Mouse (Mus musculus) MEL (cell line): ENCODE measurements around the gene Corin.

Experiments used
- CTCF ChIP-seq, 3 experiments: IDR thresholded peaks in 2 of 3; conservative IDR thresholded peaks in 1 of 3; 2 replicates each; pipeline ENCODE4 v1.5.1; 2011 to 2012; ENCODE audit warnings: low read length in 3 of 3, low read depth in 2 of 3, mild to moderate bottlenecking in 2 of 3, improper control_type of control experiment in 1 of 3, inconsistent platforms in 1 of 3, mixed read lengths in 1 of 3, moderate library complexity in 1 of 3; ENCODE audit not compliant: control insufficient read depth in 1 of 3, insufficient read depth in 1 of 3, poor library complexity in 1 of 3, severe bottlenecking in 1 of 3
- KAT2A ChIP-seq: conservative IDR thresholded peaks from 2 replicates; pipeline ENCODE4 v1.6.1; 2012; ENCODE audit warnings: low read depth, low read length, improper control_type of control experiment, inconsistent platforms

DNA sequence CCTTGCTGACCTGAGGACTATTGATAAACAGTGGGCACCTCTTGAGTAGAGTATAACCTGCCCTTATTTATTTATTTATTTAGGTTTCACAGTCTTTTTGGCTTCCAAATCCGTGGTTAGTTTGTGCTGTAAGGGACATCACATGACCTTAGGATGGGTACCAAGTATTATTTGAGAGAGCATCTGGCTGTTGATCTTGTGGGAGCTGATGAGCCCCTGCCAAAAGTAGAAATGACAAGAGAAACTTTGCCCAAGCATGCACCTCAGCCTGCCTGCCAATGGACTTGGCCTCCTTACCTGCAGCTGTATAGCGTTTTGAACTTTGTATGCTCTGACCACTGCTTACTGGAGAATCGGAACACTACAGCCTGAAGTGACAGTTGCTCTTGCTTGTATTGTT, 103.0 kb downstream of the Corin start:
- TF ChIP-seq KAT2A (no peak), CTCF (IDR thresholded peaks at IDR 0.05 in 2 of 3, conservative IDR thresholded peaks at IDR 0.05 in 1 of 3; ENCODE audit: control insufficient read depth in 1 of 3, insufficient read depth in 1 of 3, low read depth in 2 of 3, low read length in 3 of 3, poor library complexity in 1 of 3, severe bottlenecking in 1 of 3) (no peak)
